Mouse (Mus musculus) hindbrain, embryonic 11.5 days (tissue): Measurements from ENCODE around the gene Tepsin. TPM values are rescaled to one million over a fixed set of nuclear protein-coding genes. Genes with fewer than 3 reads are reported as not detected.

ENCODE experiments used
- ATAC-seq: fragments of 200-750 bp; cut with Nextera tagmentation; 2 replicates; pipeline ENCODE4 v1.8.0; 2017; ENCODE audit warnings: mild to moderate bottlenecking, moderate TSS enrichment, moderate library complexity; ENCODE audit not compliant: low FRiP score
- DNase-seq: peaks from one replicate; pipeline ENCODE4 v3.0.0-alpha.2; 2015; ENCODE audit warnings: low spot score
- H3K27ac ChIP-seq: fragments of 300-500 bp; sonication (generic); 2 replicates; pipeline ENCODE4 v1.5.1; 2014; ENCODE audit warnings: mild to moderate bottlenecking, low read depth, low read length
- H3K27me3 ChIP-seq: fragments of 300-500 bp; sonication (generic); 2 replicates; pipeline ENCODE4 v1.6.1; 2014; ENCODE audit warnings: mild to moderate bottlenecking, low read length, moderate library complexity, mixed read lengths; ENCODE audit not compliant: control insufficient read depth, insufficient read depth
- H3K36me3 ChIP-seq: fragments of 300-500 bp; sonication (generic); 2 replicates; pipeline ENCODE4 v1.6.1; 2014; ENCODE audit warnings: mild to moderate bottlenecking, low read length, moderate library complexity, mixed read lengths; ENCODE audit not compliant: control insufficient read depth, insufficient read depth
- H3K4me1 ChIP-seq: fragments of 300-500 bp; sonication (generic); replicated peaks from 2 replicates; pipeline ENCODE4 v1.6.1; 2014; ENCODE audit warnings: low read length, mixed read lengths; ENCODE audit not compliant: control insufficient read depth, insufficient read depth
- H3K4me2 ChIP-seq: fragments of 300-500 bp; sonication (generic); replicated peaks from 2 replicates; pipeline ENCODE4 v1.6.1; 2014; ENCODE audit warnings: mild to moderate bottlenecking, low read depth, low read length
- H3K4me3 ChIP-seq: fragments of 300-500 bp; sonication (generic); 2 replicates; pipeline ENCODE4 v1.5.1; 2014; ENCODE audit warnings: low read depth, low read length
- H3K9ac ChIP-seq: fragments of 300-500 bp; sonication (generic); 2 replicates; pipeline ENCODE4 v1.6.1; 2014; ENCODE audit warnings: low read depth, low read length
- H3K9me3 ChIP-seq: fragments of 300-500 bp; sonication (generic); 2 replicates; pipeline ENCODE4 v1.6.1; 2016; ENCODE audit warnings: low read length; ENCODE audit not compliant: control insufficient read depth
- WGBS: fragments of 180-500 bp; shearing (Covaris S2); extraction: QIAGEN DNeasy Blood & Tissue Kit; methylation state at CpG from one replicate; pipeline ENCODE4 v1.1.7; 2014; 5-methylcytosine and 5-hydroxymethylcytosine counted together
- polyA plus RNA-seq: library from polyadenylated mRNA; unstranded; fragments of >200 nt; fragmentation: Nextera tagmentation; extraction: Ambion mirVana; gene quantifications from 2 replicates; pipeline ENCODE4 v1.2.1, GENCODE M21; 2014

The Tepsin gene
- polyA plus RNA-seq, 1 experiment from 2014 or later, result 17.6 TPM

DNA sequence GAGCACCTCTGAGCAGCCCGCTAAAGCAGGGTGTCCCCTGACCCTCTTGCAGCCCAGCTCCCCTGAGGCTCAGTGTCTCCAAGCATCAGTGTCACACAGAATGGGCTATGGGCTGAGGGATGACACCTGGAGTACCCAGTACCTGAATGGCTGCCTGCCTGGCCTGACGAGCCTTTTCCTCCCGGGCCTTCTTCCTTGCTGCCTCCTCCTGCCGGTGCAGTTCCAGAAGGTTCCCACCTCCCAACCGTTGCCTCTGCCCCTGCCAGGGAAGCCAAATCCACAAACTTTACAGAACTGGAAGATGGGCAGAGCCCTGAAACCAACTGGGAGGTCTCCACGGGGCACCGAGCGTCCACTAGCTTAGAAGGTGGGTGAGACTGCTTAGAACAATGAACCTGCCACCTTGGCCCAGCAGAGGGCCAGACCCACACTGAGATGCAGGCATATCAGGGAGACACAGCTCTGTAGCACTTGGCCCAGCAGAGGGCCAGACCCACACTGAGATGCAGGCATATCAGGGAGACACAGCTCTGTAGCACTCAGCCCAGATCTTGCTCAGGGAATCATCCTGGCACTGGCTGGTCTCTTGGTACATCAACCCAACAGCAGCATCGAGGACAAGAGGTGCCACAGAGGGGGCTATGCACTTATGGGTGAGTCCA, 25.4 kb downstream of the Tepsin start:
- Histone ChIP-seq H3K27ac (no peak overlapping the region), H3K9me3 (no peaks in the 10 kb centered on the region), H3K36me3 (0 out of 2 replicates have a peak, but pooled peaks cover 5% of the 10 kb centered on the region), H3K4me2 (no peak overlapping the region), H3K4me1 (no peaks in the 10 kb centered on the region; the same call in 1 of the 2 replicates), H3K27me3 (0 out of 2 replicates have a peak, but pooled peaks cover 3% of the 10 kb centered on the region), H3K9ac (no peak overlapping the region), H3K4me3 (no peak overlapping the region)
- no peak for ATAC-seq
- WGBS, result 93% methylated on average over 9 of the region's 9 CpGs
- no peak for DNase-seq

GRCm38 (mm10) chr11:120071731-120072320, 26.7 kb downstream of the Tepsin start:
- Histone ChIP-seq H3K9ac (0 out of 2 replicates have a peak overlapping the region, but pooled peaks have one; percentile 7), H3K4me3 (no peak overlapping the region), H3K27ac (no peak overlapping the region), H3K27me3 (0 out of 2 replicates have a peak, but pooled peaks cover 3% of the 10 kb centered on the region), H3K36me3 (peaks cover 7% of the 10 kb centered on the region; the same call in 1 of the 2 replicates), H3K4me1 (no peaks in the 10 kb centered on the region), H3K4me2 (no peak overlapping the region), H3K9me3 (no peaks in the 10 kb centered on the region)
- no peak for DNase-seq
- 75% methylated on average over 7 of the region's 7 CpGs for WGBS
- no peak for ATAC-seq

DNA sequence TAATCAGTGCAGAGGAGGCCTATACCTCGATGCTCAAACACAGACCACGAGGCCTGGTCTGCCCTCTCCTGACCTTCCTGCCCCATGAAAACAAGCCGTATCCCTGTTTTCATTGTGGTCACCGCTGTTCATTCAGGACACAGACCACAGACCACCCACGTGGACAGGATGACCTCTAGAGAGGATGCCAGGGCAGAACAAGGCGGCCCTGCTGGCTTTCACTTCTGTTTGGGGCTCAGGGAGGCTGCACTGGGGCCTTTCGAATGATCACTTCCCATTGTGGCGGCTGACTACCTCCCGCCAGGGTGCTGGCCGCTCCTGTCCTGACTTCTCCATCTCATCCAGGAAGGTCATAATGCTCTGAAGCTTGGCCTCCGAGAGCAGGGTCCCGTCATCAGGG, 27.5 kb downstream of the Tepsin start:
- Histone ChIP-seq H3K27me3 (0 out of 2 replicates have a peak, but pooled peaks cover 3% of the 10 kb centered on the region), H3K36me3 (peaks cover 5% of the 10 kb centered on the region; the same call in 1 of the 2 replicates), H3K9me3 (no peaks in the 10 kb centered on the region), H3K27ac (no peak overlapping the region), H3K4me1 (no peaks in the 10 kb centered on the region), H3K4me2 (no peak overlapping the region), H3K9ac (no peak overlapping the region), H3K4me3 (no peak overlapping the region)
- WGBS, result 10% methylated on average over 12 of the region's 12 CpGs
- no peak for ATAC-seq
- no peak for DNase-seq

- no peak for DNase-seq
- 0 out of 2 replicates have a peak, but pooled peaks cover 3% of the 10 kb centered on the region for H3K27me3 ChIP-seq
- peaks cover 5% of the 10 kb centered on the region; the same call in 1 of the 2 replicates for H3K36me3 ChIP-seq
- no peak overlapping the region for H3K4me3 ChIP-seq
- no peak overlapping the region for H3K9ac ChIP-seq
- ATAC-seq, result no peak
- H3K27ac ChIP-seq, result no peak overlapping the region
- H3K4me2 ChIP-seq, result no peak overlapping the region
- H3K4me1 ChIP-seq, result no peaks in the 10 kb centered on the region
- H3K9me3 ChIP-seq, result no peaks in the 10 kb centered on the region
- 83% methylated on average over 27 of the region's 27 CpGs for WGBS
Observed at GRCm38 (mm10) chr11:120070286-120070930, 28.1 kb downstream of the Tepsin start.

DNA sequence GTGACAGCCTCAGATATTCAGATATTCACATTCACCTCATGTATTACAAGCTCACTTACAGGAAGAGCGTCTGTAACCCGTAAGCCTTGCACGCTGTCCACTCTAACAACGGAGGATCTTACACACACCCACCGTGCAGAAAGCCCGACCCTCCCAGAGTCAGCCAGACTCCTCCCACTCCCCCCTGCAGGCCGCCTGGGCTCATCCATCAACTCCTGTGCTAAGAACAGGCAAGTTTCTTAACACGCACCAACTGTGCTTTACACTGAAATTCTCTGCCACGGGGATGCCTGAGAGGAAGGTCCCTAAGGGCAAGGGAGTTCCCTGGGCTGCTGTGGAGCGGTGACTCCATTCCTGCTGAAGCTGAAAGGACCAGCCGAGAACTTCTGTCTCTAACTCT, 29.3 kb downstream of the Tepsin start:
- 0 out of 2 replicates have a peak, but pooled peaks cover 3% of the 10 kb centered on the region for H3K27me3 ChIP-seq

DNA sequence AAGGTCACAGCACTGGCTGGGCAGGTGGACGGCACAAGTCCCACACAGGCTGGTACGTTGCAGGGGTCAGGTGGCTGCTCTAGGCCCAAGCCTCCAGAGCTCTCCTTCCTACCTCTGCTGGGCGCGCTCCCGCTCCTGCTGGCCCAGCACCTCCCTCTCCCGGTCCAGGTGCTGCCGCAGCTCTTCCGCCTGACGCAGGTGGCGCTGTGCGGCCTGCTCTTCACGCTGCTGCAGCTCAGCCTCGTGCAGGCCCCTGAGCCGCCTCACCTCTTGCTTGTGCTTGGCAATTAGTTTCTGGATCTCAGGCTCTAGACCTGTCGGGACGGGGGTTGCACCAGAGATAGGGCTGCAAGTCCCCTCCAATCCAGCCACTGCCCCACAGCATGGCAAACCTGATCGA, 30.7 kb downstream of the Tepsin start:
- Histone ChIP-seq H3K4me3 (no peak overlapping the region), H3K9ac (no peak overlapping the region), H3K9me3 (no peaks in the 10 kb centered on the region), H3K27me3 (0 out of 2 replicates have a peak, but pooled peaks cover 3% of the 10 kb centered on the region), H3K36me3 (peaks cover 5% of the 10 kb centered on the region; the same call in 1 of the 2 replicates), H3K4me2 (no peak overlapping the region), H3K27ac (no peak overlapping the region), H3K4me1 (no peaks in the 10 kb centered on the region)
- 57% methylated on average over 17 of the region's 17 CpGs for WGBS
- no peak for DNase-seq
- ATAC-seq, result no peak

More for the DNA sequence above, 29.3 kb downstream of the Tepsin start:
- Histone ChIP-seq H3K9me3 (no peaks in the 10 kb centered on the region), H3K9ac (no peak overlapping the region), H3K4me1 (no peaks in the 10 kb centered on the region), H3K27ac (no peak overlapping the region), H3K36me3 (peaks cover 5% of the 10 kb centered on the region; the same call in 1 of the 2 replicates), H3K4me2 (no peak overlapping the region), H3K4me3 (no peak overlapping the region)
- peak; percentile 49 for DNase-seq
- ATAC-seq, result no peak
- WGBS, result 25% methylated on average over 11 of the region's 11 CpGs

- 45% methylated on average over 10 of the region's 10 CpGs for WGBS
- ATAC-seq (no peak), DNase-seq (peak; percentile 60)
Observed at GRCm38 (mm10) chr11:120065291-120065690, 33.2 kb downstream of the Tepsin start.

DNA sequence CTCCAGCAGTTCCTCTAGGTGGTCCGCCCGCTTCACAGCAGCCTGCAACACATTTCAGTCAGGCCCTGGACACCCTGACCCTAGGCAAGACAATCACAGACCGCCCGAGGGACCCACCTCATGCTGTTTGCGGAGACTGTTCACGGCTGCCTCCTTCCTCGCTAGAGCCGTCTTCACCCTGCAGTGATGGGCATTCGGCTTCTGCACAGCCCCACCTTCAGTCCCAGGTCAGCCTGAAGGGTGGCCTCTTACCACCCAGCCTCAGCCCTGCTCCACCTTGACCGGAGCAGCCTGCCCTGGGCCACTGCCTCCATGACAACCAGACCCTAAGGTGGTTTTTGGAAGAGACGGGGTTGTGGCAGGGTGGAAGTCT, 33.9 kb downstream of the Tepsin start:
- ATAC-seq (no peak), DNase-seq (no peak)
- Histone ChIP-seq H3K9ac (no peak overlapping the region), H3K27ac (no peak overlapping the region), H3K4me3 (no peak overlapping the region), H3K27me3 (no peaks in the 10 kb centered on the region), H3K4me2 (no peak overlapping the region), H3K9me3 (no peaks in the 10 kb centered on the region), H3K4me1 (no peaks in the 10 kb centered on the region), H3K36me3 (peaks cover 3% of the 10 kb centered on the region; the same call in 1 of the 2 replicates)
- 87% methylated on average over 11 of the region's 11 CpGs for WGBS

More at GRCm38 (mm10) chr11:120065291-120065690, 33.2 kb downstream of the Tepsin start:
- no peaks in the 10 kb centered on the region for H3K9me3 ChIP-seq
- 0 out of 2 replicates have a peak, but pooled peaks cover under 1% of the 10 kb centered on the region for H3K27me3 ChIP-seq
- peaks cover 3% of the 10 kb centered on the region; the same call in 1 of the 2 replicates for H3K36me3 ChIP-seq
- no peak overlapping the region for H3K4me3 ChIP-seq
- H3K27ac ChIP-seq, result no peak overlapping the region
- no peaks in the 10 kb centered on the region for H3K4me1 ChIP-seq
- no peak overlapping the region for H3K4me2 ChIP-seq
- no peak overlapping the region for H3K9ac ChIP-seq
